ENCODE assay signal across 8 mouse cellular contexts in the genomic region with DNA sequence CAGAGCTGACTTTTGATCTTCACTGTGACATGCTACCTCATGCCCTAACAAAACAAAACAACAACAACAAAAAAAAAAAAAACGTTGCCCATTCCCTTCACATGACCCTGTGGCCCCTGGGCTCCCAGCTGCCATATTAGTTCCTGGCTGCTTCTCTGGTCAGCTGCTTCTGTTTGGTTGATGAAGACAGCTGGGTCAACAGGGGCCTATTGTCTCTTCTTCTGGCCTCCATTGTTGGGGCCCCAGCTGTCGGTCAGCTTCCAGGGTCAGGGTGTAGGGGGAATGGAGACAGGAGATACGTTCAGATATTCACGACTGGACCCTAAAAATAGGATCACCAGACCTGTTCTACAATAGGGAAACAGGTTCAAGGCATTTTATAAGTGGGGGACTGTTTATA. TPM values are rescaled to one million over a fixed set of nuclear protein-coding genes. Genes with fewer than 3 reads are reported as not detected.
A peak's percentile ranks its signal among the peaks of the same experiment; 100 is the strongest.
DNase-seq lines count a peak whose midpoint lies in the region; ATAC-seq and TF ChIP-seq lines count a peak whose summit lies in the region.

No protein-coding gene starts in this region.

- H3K4me1 ChIP-seq in cerebellum, adult 2 months (ENCODE audit: control insufficient read depth, insufficient read depth, low read length), result peaks cover 49% of the 10 kb centered on the region
- peaks cover 28% of the 10 kb centered on the region for H3K4me1 ChIP-seq in lung, embryonic 15.5 days
- H3K4me1 ChIP-seq in lung, adult 2 months (ENCODE audit: control insufficient read depth, insufficient read depth, low read length), result peaks cover 4% of the 10 kb centered on the region; the same call in 1 of the 2 replicates
- H3K4me1 ChIP-seq in limb, embryonic 13.5 days, result peaks cover 64% of the 10 kb centered on the region

- H3K4me2 ChIP-seq in lung, embryonic 15.5 days, result peak overlapping the region; percentile 80
- peak overlapping the region; percentile 77 for H3K4me2 ChIP-seq in limb, embryonic 13.5 days (replicated peaks)

- no peaks in the 10 kb centered on the region for H3K27me3 ChIP-seq in cerebellum, adult 2 months (ENCODE audit: control insufficient read depth, insufficient read depth, low read length)
- 0 out of 2 replicates have a peak, but pooled peaks cover 4% of the 10 kb centered on the region for H3K27me3 ChIP-seq in lung, embryonic 15.5 days
- H3K27me3 ChIP-seq in limb, embryonic 13.5 days, result no peaks in the 10 kb centered on the region

- H3K36me3 ChIP-seq in lung, embryonic 15.5 days, result no peaks in the 10 kb centered on the region
- H3K36me3 ChIP-seq in limb, embryonic 13.5 days, result no peaks in the 10 kb centered on the region; the same call in 1 of the 2 replicates

- TF ChIP-seq CTCF in cerebellum, adult 2 months (IDR thresholded peaks at IDR 0.05; ENCODE audit: borderline replicate concordance, insufficient read depth, low read depth, low read length), result no peak
- no peak for TF ChIP-seq CTCF in lung, adult 2 months (IDR thresholded peaks at IDR 0.05; ENCODE audit: insufficient read depth, low read length)

- no peak for ATAC-seq in lung, embryonic 15.5 days (ENCODE audit: borderline replicate concordance, extremely low read depth, low FRiP score, low TSS enrichment)
- ATAC-seq in limb, embryonic 13.5 days (ENCODE audit: low FRiP score, low read depth), result no peak

- no peaks in the 10 kb centered on the region for H3K9me3 ChIP-seq in lung, embryonic 15.5 days
- no peaks in the 10 kb centered on the region for H3K9me3 ChIP-seq in limb, embryonic 13.5 days

- TF ChIP-seq POLR2A in cerebellum, adult 2 months (IDR thresholded peaks at IDR 0.05; ENCODE audit: borderline replicate concordance, insufficient read depth, low read length), result no peak
- no peak for TF ChIP-seq POLR2A in lung, adult 2 months (IDR thresholded peaks at IDR 0.05; ENCODE audit: borderline replicate concordance, extremely low read depth, low read depth, low read length)

- DNase-seq in cerebellum, adult 2 months, result peak in 1 of 2 experiments; percentile 42
- DNase-seq in cerebellum, postnatal 25 days, result no peak
- DNase-seq in lung, adult 2 months, result no peak
- DNase-seq in retina, postnatal 1 day, result peak; percentile 79
- no peak for DNase-seq in adrenal gland, postnatal 10 days
- DNase-seq in adrenal gland, postnatal 14 days, result no peak

- H3K27ac ChIP-seq in cerebellum, adult 2 months (ENCODE audit: insufficient read depth, low read length), result peak overlapping the region; percentile 62; the same call in 1 of the 2 replicates
- no peak overlapping the region for H3K27ac ChIP-seq in lung, embryonic 15.5 days
- peak overlapping the region; percentile 90; the same call in 1 of the 2 replicates for H3K27ac ChIP-seq in limb, embryonic 13.5 days

- H3K9ac ChIP-seq in lung, embryonic 15.5 days, result no peak overlapping the region
- H3K9ac ChIP-seq in limb, embryonic 13.5 days, result no peak overlapping the region; the same call in 1 of the 2 replicates

- peak overlapping the region; percentile 74 for H3K4me3 ChIP-seq in cerebellum, adult 2 months (replicated peaks; ENCODE audit: insufficient read depth, low read depth, low read length)
- peak overlapping the region; percentile 60; the same call in 1 of the 2 replicates for H3K4me3 ChIP-seq in lung, embryonic 15.5 days
- no peak overlapping the region for H3K4me3 ChIP-seq in lung, adult 2 months (replicated peaks; ENCODE audit: extremely low read depth, low read depth, low read length)
- H3K4me3 ChIP-seq in limb, embryonic 13.5 days, result peak overlapping the region; percentile 67

- 27% methylated on average over 4 of the region's 4 CpGs for WGBS in cerebellum, adult 2 months
- WGBS in lung, embryonic 15.5 days, result 19% methylated on average over 4 of the region's 4 CpGs
- WGBS in lung, adult 2 months, result 18% methylated on average over 4 of the region's 4 CpGs
- WGBS in limb, embryonic 13.5 days, result 28% methylated on average over 4 of the region's 4 CpGs

RNA-seq across cellular contexts. Expression of a gene that starts 0.4 kb away (rescaled TPM):
- polyA plus RNA-seq in cerebellum, adult 2 months (2012; rRNA removed), result 183 and 188 TPM in 2 replicates
- polyA plus RNA-seq in lung, embryonic 15.5 days (2015; fragmentation: Nextera tagmentation; extraction: Ambion mirVana), result 7.5 and 8.2 TPM in 2 replicates
- polyA plus RNA-seq in lung, adult 2 months (2012; rRNA removed), result 18.4 and 18.7 TPM in 2 replicates
- 16.1 and 18.6 TPM in 2 replicates for polyA plus RNA-seq in limb, embryonic 13.5 days (2015; fragmentation: Nextera tagmentation; extraction: Ambion mirVana)
- total RNA-seq in adrenal gland, postnatal 10 days (2021), result 10 to 100 TPM in 1 of 2 experiments, 1 to 10 TPM in 1; 9.7 to 12.3 TPM
- total RNA-seq in adrenal gland, postnatal 14 days (2021), result 6.3 and 7.4 TPM in 2 replicates

RNA-seq across cellular contexts. Expression of a gene that starts 39.4 kb away (rescaled TPM):
- 16.8 and 23.1 TPM in 2 replicates for polyA plus RNA-seq in cerebellum, adult 2 months (2012; rRNA removed)
- polyA plus RNA-seq in lung, embryonic 15.5 days (2015; fragmentation: Nextera tagmentation; extraction: Ambion mirVana), result 25.7 and 27.5 TPM in 2 replicates
- 25.7 and 40.2 TPM in 2 replicates for polyA plus RNA-seq in lung, adult 2 months (2012; rRNA removed)
- polyA plus RNA-seq in limb, embryonic 13.5 days (2015; fragmentation: Nextera tagmentation; extraction: Ambion mirVana), result 6.3 and 7.8 TPM in 2 replicates
- 10 to 100 TPM; 10.1 to 18.0 TPM for total RNA-seq in adrenal gland, postnatal 10 days (2021)
- 9.4 and 16.7 TPM in 2 replicates for total RNA-seq in adrenal gland, postnatal 14 days (2021)

RNA-seq across cellular contexts. Expression of a gene that starts 56.2 kb away (rescaled TPM):
- 3.3 and 4.0 TPM in 2 replicates for polyA plus RNA-seq in cerebellum, adult 2 months (2012; rRNA removed)
- 53.0 and 65.0 TPM in 2 replicates for polyA plus RNA-seq in lung, embryonic 15.5 days (2015; fragmentation: Nextera tagmentation; extraction: Ambion mirVana)
- polyA plus RNA-seq in lung, adult 2 months (2012; rRNA removed), result 63.0 and 88.3 TPM in 2 replicates
- 192 and 196 TPM in 2 replicates for polyA plus RNA-seq in limb, embryonic 13.5 days (2015; fragmentation: Nextera tagmentation; extraction: Ambion mirVana)
- total RNA-seq in adrenal gland, postnatal 10 days (2021), result 10 to 100 TPM; 59.6 to 62.1 TPM
- total RNA-seq in adrenal gland, postnatal 14 days (2021), result 32.3 and 38.2 TPM in 2 replicates

Comparison
In these comparisons a context has a peak if more than half of its experiments do, and no peak if none do; other contexts are left out.
1. RNA of a gene that starts 56.2 kb away (polyA plus RNA-seq): 192 to 196 TPM in limb, embryonic 13.5 days, 63.0 to 88.3 TPM in lung, adult 2 months and 53.0 to 65.0 TPM in lung, embryonic 15.5 days; 3.3 to 4.0 TPM in cerebellum, adult 2 months; every median in the first group is over 10 times any median in the second.